ENCODE assay signal across 8 mouse cellular contexts in the genomic region with DNA sequence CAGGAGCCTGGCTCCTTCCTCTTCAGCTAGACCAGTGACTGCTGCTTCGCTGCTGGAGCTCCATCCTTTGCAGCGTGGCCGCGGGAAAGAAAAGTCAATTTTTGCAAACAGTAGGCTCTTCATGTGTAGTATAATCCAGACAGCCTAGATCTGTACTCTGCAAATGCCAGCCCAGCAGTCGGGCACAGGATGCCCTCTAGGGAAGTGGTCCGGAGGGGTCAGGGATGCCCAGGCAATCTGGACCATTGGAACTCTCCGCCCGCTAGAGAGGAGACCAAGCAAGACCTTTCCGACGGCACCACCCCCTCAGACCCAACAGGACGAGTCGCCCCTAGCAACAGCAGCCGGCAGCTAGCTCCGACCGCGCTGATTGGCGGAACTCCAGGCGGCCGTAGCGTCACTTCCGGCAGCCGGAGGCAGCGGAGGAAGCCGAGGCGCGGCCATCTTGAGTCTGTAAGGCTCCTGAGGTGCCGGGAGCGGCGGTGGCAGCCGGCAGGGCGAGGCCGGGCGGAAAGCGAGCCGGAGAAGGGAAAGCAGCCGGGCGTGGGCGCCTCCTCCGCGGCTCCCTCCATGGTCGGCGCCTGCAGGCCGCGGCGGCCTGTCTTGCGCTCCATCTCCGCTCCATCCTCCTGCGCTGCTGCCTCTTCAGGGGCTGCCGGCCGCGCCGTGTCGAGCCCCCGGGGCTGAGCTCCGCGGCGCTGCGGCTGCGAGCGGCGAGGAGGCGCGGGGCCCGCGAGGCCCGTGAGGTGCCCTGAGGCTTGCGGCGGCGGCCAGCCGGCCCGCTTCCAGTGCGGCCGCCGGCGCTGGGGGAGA. TPM values are rescaled to one million over a fixed set of nuclear protein-coding genes. Genes with fewer than 3 reads are reported as not detected.
DNase-seq lines count a peak whose midpoint lies in the region; ATAC-seq lines count a peak whose summit lies in the region.

A gene (plus strand): TSS at position 450 of the 813 bp plus-strand sequence.

- no peaks in the 10 kb centered on the region for H3K9me3 ChIP-seq in heart, embryonic 10.5 days
- no peaks in the 10 kb centered on the region for H3K9me3 ChIP-seq in kidney, embryonic 15.5 days (replicated peaks)

- WGBS in heart, embryonic 10.5 days = under 1% methylated on average over 75 of the region's 75 CpGs
- under 1% methylated on average over 74 of the region's 75 CpGs for WGBS in kidney, embryonic 15.5 days

- H3K4me1 ChIP-seq in heart, embryonic 10.5 days = peaks cover 25% of the 10 kb centered on the region
- peaks cover 39% of the 10 kb centered on the region for H3K4me1 ChIP-seq in kidney, embryonic 15.5 days

- H3K9ac ChIP-seq in kidney, embryonic 15.5 days = peak within 1 kb of the TSS; percentile 99

- peak within 1 kb of the TSS; percentile 78 for H3K4me2 ChIP-seq in kidney, embryonic 15.5 days

- H3K36me3 ChIP-seq in heart, embryonic 10.5 days = peaks cover 3% of the 10 kb centered on the region; the same call in 1 of the 2 replicates
- no peaks in the 10 kb centered on the region for H3K36me3 ChIP-seq in kidney, embryonic 15.5 days

- H3K4me3 ChIP-seq in heart, embryonic 10.5 days = peak within 1 kb of the TSS; percentile 100
- peak within 1 kb of the TSS; percentile 90 for H3K4me3 ChIP-seq in kidney, embryonic 15.5 days (replicated peaks)

- DNase-seq in B cell, adult 2 months = peak; percentile 94 to 95
- DNase-seq in brain, adult 2 months (ENCODE audit: low read depth, low spot score) = peak; percentile 99
- DNase-seq in heart, embryonic 10.5 days (ENCODE audit: low spot score) = peak; percentile 99
- DNase-seq in liver = peak; percentile 96
- DNase-seq in spleen, postnatal 4 days (ENCODE audit: low spot score in 2 of 2) = peak; percentile 95 to 97

- peak within 1 kb of the TSS; percentile 98 for H3K27ac ChIP-seq in heart, embryonic 10.5 days
- peak within 1 kb of the TSS; percentile 97 for H3K27ac ChIP-seq in kidney, embryonic 15.5 days

- H3K27me3 ChIP-seq in heart, embryonic 10.5 days (ENCODE audit: insufficient read depth, poor library complexity, severe bottlenecking) = no peaks in the 10 kb centered on the region
- H3K27me3 ChIP-seq in kidney, embryonic 15.5 days = no peaks in the 10 kb centered on the region

- ATAC-seq in erythroblast, adult 5-6 weeks (replicated peaks; ENCODE audit: low FRiP score, poor library complexity, severe bottlenecking) = peak; percentile 96
- ATAC-seq in kidney, embryonic 15.5 days (replicated peaks; ENCODE audit: low FRiP score) = peak; percentile 98
- peak; percentile 99 for ATAC-seq in monocyte, adult 5-6 weeks (replicated peaks; ENCODE audit: insufficient number of reproducible peaks, low FRiP score, low TSS enrichment, poor library complexity, severe bottlenecking)

RNA-seq across cellular contexts. Expression of the gene that starts here (rescaled TPM):
- total RNA-seq in erythroblast, adult 5-6 weeks (2015; ENCODE audit: low replicate concordance) = 124 and 158 TPM in 2 replicates
- total RNA-seq in erythroblast, adult 5-6 weeks (2017; ENCODE audit: low replicate concordance) = 138 and 180 TPM in 2 replicates
- 38.1 and 47.9 TPM in 2 replicates for polyA plus RNA-seq in heart, embryonic 10.5 days (2016; fragmentation: Nextera tagmentation; extraction: Ambion mirVana)
- 39.7 and 50.3 TPM in 2 replicates for polyA plus RNA-seq in kidney, embryonic 15.5 days (2015; fragmentation: Nextera tagmentation; extraction: Ambion mirVana)
- 92.2 to 123 TPM (median 92.7 TPM) in 3 replicates for total RNA-seq in monocyte, adult 5-6 weeks (2017)

Comparison
In these comparisons a context has a peak if more than half of its experiments do, and no peak if none do; other contexts are left out.
1. Peak in every context shown above with its lines: DNase-seq, ATAC-seq, H3K4me3 ChIP-seq and H3K27ac ChIP-seq.